Mouse (Mus musculus) liver, postnatal 0 days (tissue): ENCODE measurements around the gene Wipf1.

Source experiments
- CTCF ChIP-seq: sonication (generic); IDR thresholded peaks from 2 replicates; pipeline ENCODE4 v1.5.1; 2016; ENCODE audit warnings: antibody characterized with exemption, low read depth
- EP300 ChIP-seq: IDR thresholded peaks from 2 replicates; pipeline ENCODE4 v1.6.1; 2016; ENCODE audit warnings: antibody characterized with exemption, low read depth, mild to moderate bottlenecking

GRCm38 (mm10) chr2:73547256-73547655 is 17.7 kb upstream of the Wipf1 start:
- no peak for TF ChIP-seq CTCF
- no peak for TF ChIP-seq EP300
